Mouse (Mus musculus) CH12.LX (cell line): ENCODE measurements around the gene Dusp13. TPM values are rescaled to one million over a fixed set of nuclear protein-coding genes. Genes with fewer than 3 reads are reported as not detected.

Source experiments
- DNase-seq: peaks from one replicate; pipeline ENCODE4 v3.0.0-alpha.2; 2013; ENCODE audit errors: extremely low read depth
- H3K27ac ChIP-seq: 2 replicates; pipeline ENCODE4 v1.5.1; 2012; ENCODE audit warnings: low read depth, mild to moderate bottlenecking, control low read depth, moderate library complexity; ENCODE audit not compliant: insufficient read depth
- H3K27me3 ChIP-seq: replicated peaks from 2 replicates; pipeline ENCODE3; 2012; ENCODE audit warnings: inconsistent platforms
- H3K36me3 ChIP-seq, 2 experiments: replicated peaks in 1 of 2; 2 replicates each; pipeline versions ENCODE3 to v1.6.1; 2012; ENCODE audit warnings: inconsistent platforms in 1 of 2, low read length in 1 of 2, mild to moderate bottlenecking in 1 of 2, mixed read lengths in 1 of 2, moderate library complexity in 1 of 2; ENCODE audit not compliant: control insufficient read depth in 1 of 2, insufficient read depth in 1 of 2
- H3K4me1 ChIP-seq, 2 experiments: 2 replicates each; pipeline ENCODE4 v1.6.1; 2012; ENCODE audit warnings: inconsistent platforms in 1 of 2, moderate library complexity in 1 of 2; ENCODE audit not compliant: insufficient read depth in 2 of 2, control insufficient read depth in 1 of 2
- H3K4me2 ChIP-seq: 2 replicates; pipeline ENCODE4 v1.6.1; 2012; ENCODE audit warnings: low read depth, mild to moderate bottlenecking, control low read depth; ENCODE audit not compliant: poor library complexity, insufficient read depth, severe bottlenecking
- H3K4me3 ChIP-seq, 3 experiments: fragments of 150-350 bp in 1 of 3; sonication (generic) in 1 of 3; replicated peaks in 1 of 3; 2 replicates each; pipeline versions ENCODE3 to v1.5.1; 2011 to 2012; ENCODE audit warnings: low read depth in 2 of 3, low read length in 2 of 3, mild to moderate bottlenecking in 2 of 3, moderate library complexity in 2 of 3, control low read depth in 1 of 3, improper control_type of control experiment in 1 of 3, inconsistent platforms in 1 of 3, mixed read lengths in 1 of 3; ENCODE audit not compliant: poor library complexity in 1 of 3
- H3K79me2 ChIP-seq: replicated peaks from 2 replicates; pipeline ENCODE4 v1.6.1; 2012; ENCODE audit warnings: mild to moderate bottlenecking, moderate library complexity; ENCODE audit not compliant: control insufficient read depth, poor library complexity, insufficient read depth, severe bottlenecking; ENCODE audit errors: extremely low read depth
- H3K9ac ChIP-seq: 2 replicates; pipeline ENCODE4 v1.6.1; 2012; ENCODE audit warnings: low read depth, mild to moderate bottlenecking, control low read depth, moderate library complexity; ENCODE audit not compliant: insufficient read depth
- H3K9me3 ChIP-seq: replicated peaks from 2 replicates; pipeline ENCODE3; 2012; ENCODE audit warnings: low read length, inconsistent platforms, mixed read lengths
- CHD2 ChIP-seq: IDR thresholded peaks from 2 replicates; pipeline ENCODE4 v1.6.1; 2011; ENCODE audit warnings: low read length, improper control_type of control experiment
- CTCF ChIP-seq, 2 experiments: IDR thresholded peaks in 1 of 2; conservative IDR thresholded peaks in 1 of 2; 2 replicates each; pipeline ENCODE4 v1.5.1; 2011 to 2012; ENCODE audit warnings: low read depth in 2 of 2, low read length in 2 of 2, improper control_type of control experiment in 1 of 2, inconsistent platforms in 1 of 2, mild to moderate bottlenecking in 1 of 2, moderate library complexity in 1 of 2
- EP300 ChIP-seq: IDR thresholded peaks from 2 replicates; pipeline ENCODE4 v1.6.1; 2011; ENCODE audit warnings: low read length, improper control_type of control experiment
- ETS1 ChIP-seq: conservative IDR thresholded peaks from 2 replicates; pipeline ENCODE4 v1.6.1; 2012; ENCODE audit warnings: low read depth, mild to moderate bottlenecking, inconsistent platforms, low read length, improper control_type of control experiment, moderate library complexity
- HCFC1 ChIP-seq: IDR thresholded peaks from 2 replicates; pipeline ENCODE4 v1.6.1; 2012; ENCODE audit warnings: low read depth, mild to moderate bottlenecking, inconsistent platforms, low read length, improper control_type of control experiment
- IRF4 ChIP-seq: IDR thresholded peaks from 2 replicates; pipeline ENCODE4 v1.6.1; 2014; ENCODE audit warnings: low read depth, mild to moderate bottlenecking, inconsistent platforms, low read length, improper control_type of control experiment
- MXI1 ChIP-seq: IDR thresholded peaks from 2 replicates; pipeline ENCODE4 v1.6.1; 2011; ENCODE audit warnings: mild to moderate bottlenecking, low read depth, low read length, improper control_type of control experiment
- MYC ChIP-seq: IDR thresholded peaks from 2 replicates; pipeline ENCODE4 v1.6.1; 2011; ENCODE audit warnings: low read depth, mild to moderate bottlenecking, improper control_type of control experiment, low read length
- RAD21 ChIP-seq: IDR thresholded peaks from 2 replicates; pipeline ENCODE4 v1.6.1; 2011; ENCODE audit warnings: low read depth, mild to moderate bottlenecking, low read length, improper control_type of control experiment, moderate library complexity
- RCOR1 ChIP-seq: conservative IDR thresholded peaks from 2 replicates; pipeline ENCODE4 v1.6.1; 2012; ENCODE audit warnings: low read depth, mild to moderate bottlenecking, inconsistent platforms, low read length, improper control_type of control experiment
- SMC3 ChIP-seq: IDR thresholded peaks from 2 replicates; pipeline ENCODE4 v1.6.1; 2011; ENCODE audit warnings: low read depth, low read length, improper control_type of control experiment
- TBP ChIP-seq: conservative IDR thresholded peaks from 2 replicates; pipeline ENCODE4 v1.6.1; 2011; ENCODE audit warnings: low read depth, low read length, improper control_type of control experiment
- TCF12 ChIP-seq: IDR thresholded peaks from 2 replicates; pipeline ENCODE4 v1.6.1; 2014; ENCODE audit warnings: low read depth, mild to moderate bottlenecking, inconsistent platforms, low read length, improper control_type of control experiment
- USF1 ChIP-seq: IDR thresholded peaks from 2 replicates; pipeline ENCODE4 v1.6.1; 2014; ENCODE audit warnings: low read depth, mild to moderate bottlenecking, inconsistent platforms, low read length, improper control_type of control experiment
- USF2 ChIP-seq: conservative IDR thresholded peaks from 2 replicates; pipeline ENCODE4 v1.6.1; 2011; ENCODE audit warnings: low read depth, low read length, improper control_type of control experiment
- ZC3H11A ChIP-seq: IDR thresholded peaks from 2 replicates; pipeline ENCODE4 v1.6.1; 2012; ENCODE audit warnings: low read depth, mild to moderate bottlenecking, inconsistent platforms, low read length, improper control_type of control experiment
- ZMIZ1 ChIP-seq: IDR thresholded peaks from 2 replicates; pipeline ENCODE4 v1.6.1; 2012; ENCODE audit warnings: low read depth, mild to moderate bottlenecking, inconsistent platforms, low read length, improper control_type of control experiment
- dilution Hi-C: fragments of 300-500 bp; cut with MboI; formaldehyde crosslinking; loops from 2 replicates; pipeline ENCODE4 v1.14.3; 2020; ENCODE audit warnings: low sequenced_read_pairs; ENCODE audit not compliant: extremely low pct_unique_long_range_greater_than_20kb, extremely low pct_ligation_motif_present
- in situ Hi-C: fragments of 300-500 bp; cut with MboI; formaldehyde crosslinking; loops from 3 replicates; pipeline ENCODE4 v1.14.3; 2019; ENCODE audit warnings: low sequenced_read_pairs, low pct_ligation_motif_present, low pct_unique_long_range_greater_than_20kb, mixed read lengths
- polyA plus RNA-seq: library from polyadenylated mRNA; unstranded; fragments of >175 nt; gene quantifications from 2 replicates; pipeline ENCODE4 v1.2.1, GENCODE M21; 2012; ENCODE audit warnings: low read depth; ENCODE audit not compliant: insufficient read length
- total RNA-seq, 2 experiments: library from RNA; depleted of rRNA; stranded (reverse); fragments of 300-350 nt in 1 of 2; fragments of >200 nt in 1 of 2; gene quantifications; 2 replicates each; pipeline ENCODE4 v1.2.3; 2012 to 2014

Dusp13 gene
- total and polyA plus RNA-seq, 3 experiments, result 0.34 TPM; not detected in 2

- Histone ChIP-seq H3K4me2 (no peak overlapping the region), H3K79me2 (no peaks in the 10 kb centered on the region), H3K36me3 (no peaks in the 10 kb centered on the region), H3K4me1 (peaks cover 3 to 4% of the 10 kb centered on the region in 2 experiments; a peak in 2 of 4 replicates), H3K9ac (no peak overlapping the region), H3K9me3 (no peaks in the 10 kb centered on the region), H3K27ac (no peak overlapping the region), H3K4me3 (no peak overlapping the region), H3K27me3 (no peaks in the 10 kb centered on the region)
- DNase-seq, result peak; percentile 68
- TF ChIP-seq CHD2, result no peak
- TF ChIP-seq ETS1, result no peak
- no peak for TF ChIP-seq USF2
- TF ChIP-seq USF1, result no peak
- no peak for TF ChIP-seq MXI1
- no peak for TF ChIP-seq EP300
- TF ChIP-seq ZMIZ1, result no peak
- no peak for TF ChIP-seq TBP
- TF ChIP-seq IRF4, result peak; percentile 38; the same call in 1 of the 2 replicates
- no peak for TF ChIP-seq TCF12
- TF ChIP-seq HCFC1, result no peak
- peak; percentile 77 for TF ChIP-seq SMC3
- peak; percentile 94 for TF ChIP-seq RAD21
- TF ChIP-seq MYC, result no peak
- peak; percentile 46; the same call in 1 of the 2 replicates for TF ChIP-seq ZC3H11A
- TF ChIP-seq CTCF (conservative IDR thresholded peaks at IDR 0.05 in 1 of 2, IDR thresholded peaks at IDR 0.05 in 1 of 2; ENCODE audit: low read depth in 2 of 2, low read length in 2 of 2), result peak; percentile 92 to 98
- in situ Hi-C loops (loop anchor here (25.0 kb wide), 1 partner anchor 254 kb away; the partner anchor contains the start of gene Kat6b), dilution Hi-C loops (no loop called here)
Measured at GRCm38 (mm10) chr14:21741786-21742185, 9.2 kb downstream of the Dusp13 start.

GRCm38 (mm10) chr14:21741314-21741713 lies 9.7 kb downstream of the Dusp13 start:
- no peaks in the 10 kb centered on the region for H3K36me3 ChIP-seq
- in situ Hi-C loops (loop anchor here (25.0 kb wide), 1 partner anchor 254 kb away; the partner anchor contains the start of gene Kat6b), dilution Hi-C loops (no loop called here)
- no peak overlapping the region for H3K4me2 ChIP-seq
- no peak for TF ChIP-seq RCOR1
- H3K4me1 ChIP-seq, result peaks cover 3 to 4% of the 10 kb centered on the region in 2 experiments; a peak in 1 of 4 replicates
- DNase-seq, result no peak
- H3K79me2 ChIP-seq, result no peaks in the 10 kb centered on the region
- no peak overlapping the region for H3K9ac ChIP-seq
- H3K4me3 ChIP-seq, result no peak overlapping the region
- H3K9me3 ChIP-seq, result no peaks in the 10 kb centered on the region
- H3K27me3 ChIP-seq, result no peaks in the 10 kb centered on the region
- no peak overlapping the region for H3K27ac ChIP-seq
